8 mouse cellular contexts compared by ENCODE assay signal in the genomic region with DNA sequence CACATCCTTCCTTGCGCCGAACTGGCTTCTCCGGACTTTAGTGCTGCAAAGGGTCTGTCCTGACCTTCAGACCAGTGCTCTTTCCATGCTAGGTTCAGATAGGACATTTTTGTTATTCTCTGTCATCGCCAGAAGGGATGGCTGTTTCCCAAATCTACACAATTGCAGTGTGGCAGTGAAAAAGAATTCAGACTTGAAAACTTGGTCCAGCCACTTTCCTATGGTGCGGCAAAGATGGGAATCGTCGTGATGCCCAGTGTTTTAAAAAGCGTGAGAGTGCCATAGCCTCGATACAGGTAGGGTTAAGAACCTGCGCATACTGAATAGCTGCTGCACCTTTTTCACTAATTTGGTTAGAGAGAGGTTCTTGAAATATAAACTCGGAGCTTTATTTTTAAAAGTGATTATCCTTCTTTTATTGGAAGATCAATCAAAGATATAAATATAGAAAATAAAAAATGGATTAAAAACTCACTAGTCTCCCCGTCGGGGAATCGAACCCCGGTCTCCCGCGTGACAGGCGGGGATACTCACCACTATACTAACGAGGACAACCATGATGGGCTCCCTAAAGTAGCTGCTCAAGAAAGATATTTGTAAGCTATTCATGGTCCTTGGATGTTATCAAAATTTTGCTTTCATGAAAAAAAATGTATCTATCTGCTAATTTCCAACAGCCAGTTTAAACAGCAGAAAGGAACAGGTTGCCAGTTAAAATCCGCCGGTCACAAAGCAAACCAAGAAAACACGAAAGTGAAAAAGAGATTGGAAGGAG. TPM values are rescaled to one million over a fixed set of nuclear protein-coding genes. Genes with fewer than 3 reads are reported as not detected.
DNase-seq lines count a peak whose midpoint lies in the region; ATAC-seq lines count a peak whose summit lies in the region.

No protein-coding gene starts in this region.

- H3K4me3 ChIP-seq in brown adipose tissue, adult 24 weeks (ENCODE audit: insufficient read depth, low read depth, low read length): peak overlapping the region; percentile 59
- H3K4me3 ChIP-seq in forebrain, embryonic 10.5 days: peak overlapping the region; percentile 85
- peak overlapping the region; percentile 56 for H3K4me3 ChIP-seq in heart, embryonic 16.5 days (ENCODE audit: low read length)
- peak overlapping the region; percentile 59 for H3K4me3 ChIP-seq in liver, embryonic 13.5 days (replicated peaks)
- H3K4me3 ChIP-seq in neural tube, embryonic 11.5 days (ENCODE audit: low read depth, low read length): peak overlapping the region; percentile 28

- no peaks in the 10 kb centered on the region for H3K36me3 ChIP-seq in forebrain, embryonic 10.5 days (replicated peaks)
- H3K36me3 ChIP-seq in heart, embryonic 16.5 days (ENCODE audit: control insufficient read depth, insufficient read depth): no peaks in the 10 kb centered on the region
- H3K36me3 ChIP-seq in liver, embryonic 13.5 days: no peaks in the 10 kb centered on the region
- no peaks in the 10 kb centered on the region for H3K36me3 ChIP-seq in neural tube, embryonic 11.5 days (ENCODE audit: control insufficient read depth, insufficient read depth, low read length)

- peaks cover 7% of the 10 kb centered on the region for H3K4me1 ChIP-seq in brown adipose tissue, adult 24 weeks (ENCODE audit: control insufficient read depth, insufficient read depth, insufficient read length, low read length)
- peaks cover 34% of the 10 kb centered on the region for H3K4me1 ChIP-seq in forebrain, embryonic 10.5 days
- H3K4me1 ChIP-seq in heart, embryonic 16.5 days (ENCODE audit: control insufficient read depth, insufficient read depth, low read length): peaks cover 3% of the 10 kb centered on the region
- H3K4me1 ChIP-seq in liver, embryonic 13.5 days (replicated peaks): peaks cover 47% of the 10 kb centered on the region
- H3K4me1 ChIP-seq in neural tube, embryonic 11.5 days (ENCODE audit: control insufficient read depth, insufficient read depth, low read length): no peaks in the 10 kb centered on the region; the same call in 1 of the 2 replicates

- no peak overlapping the region for H3K9ac ChIP-seq in heart, embryonic 16.5 days (ENCODE audit: low read length)
- H3K9ac ChIP-seq in liver, embryonic 13.5 days: peak overlapping the region; percentile 52
- no peak overlapping the region for H3K9ac ChIP-seq in neural tube, embryonic 11.5 days (ENCODE audit: low read length)

- WGBS in forebrain, embryonic 10.5 days: 3% methylated on average over 22 of the region's 22 CpGs
- 4% methylated on average over 22 of the region's 22 CpGs for WGBS in heart, embryonic 16.5 days
- WGBS in liver, embryonic 13.5 days (ENCODE audit: insufficient replicate concordance): 3% methylated on average over 22 of the region's 22 CpGs
- WGBS in neural tube, embryonic 11.5 days: 4% methylated on average over 22 of the region's 22 CpGs

- H3K9me3 ChIP-seq in forebrain, embryonic 10.5 days: no peaks in the 10 kb centered on the region
- H3K9me3 ChIP-seq in heart, embryonic 16.5 days (replicated peaks; ENCODE audit: control insufficient read depth, low read length): no peaks in the 10 kb centered on the region
- H3K9me3 ChIP-seq in liver, embryonic 13.5 days (replicated peaks): no peaks in the 10 kb centered on the region
- no peaks in the 10 kb centered on the region for H3K9me3 ChIP-seq in neural tube, embryonic 11.5 days (ENCODE audit: control insufficient read depth, low read length)

- peak; percentile 80 to 83 for DNase-seq in CD8-positive naive resting alpha-beta T cell, adult 2 months (ENCODE audit: low read depth in 2 of 2, low spot score in 2 of 2)
- DNase-seq in forebrain, embryonic 10.5 days (ENCODE audit: extremely low spot score, low spot score): peak; percentile 52
- DNase-seq in kidney, postnatal 25 days: peak; percentile 57 to 81
- DNase-seq in liver, embryonic 13.5 days: peak; percentile 62
- DNase-seq in neural tube, embryonic 11.5 days (ENCODE audit: low spot score): peak; percentile 73
- DNase-seq in testis, postnatal 10 days (ENCODE audit: low spot score): peak; percentile 77

- peaks cover 51% of the 10 kb centered on the region for H3K27me3 ChIP-seq in forebrain, embryonic 10.5 days (ENCODE audit: poor library complexity, severe bottlenecking)
- H3K27me3 ChIP-seq in heart, embryonic 16.5 days (ENCODE audit: control insufficient read depth, insufficient read depth, low read length): peaks cover 14% of the 10 kb centered on the region
- peaks cover 6% of the 10 kb centered on the region; the same call in 1 of the 2 replicates for H3K27me3 ChIP-seq in liver, embryonic 13.5 days
- peaks cover 14% of the 10 kb centered on the region for H3K27me3 ChIP-seq in neural tube, embryonic 11.5 days (ENCODE audit: control insufficient read depth, insufficient read depth, low read length)

- ATAC-seq in heart, embryonic 16.5 days (replicated peaks; ENCODE audit: extremely low read depth, insufficient read depth, low FRiP score): no peak
- peak; percentile 60 for ATAC-seq in liver, embryonic 13.5 days (ENCODE audit: low read depth)
- peak; percentile 46; the same call in 1 of the 2 replicates for ATAC-seq in neural tube, embryonic 11.5 days (ENCODE audit: insufficient read depth, low FRiP score, low TSS enrichment)

- no peak overlapping the region for H3K27ac ChIP-seq in brown adipose tissue, adult 24 weeks (replicated peaks; ENCODE audit: low read depth, low read length)
- H3K27ac ChIP-seq in forebrain, embryonic 10.5 days: no peak overlapping the region
- no peak overlapping the region for H3K27ac ChIP-seq in heart, embryonic 16.5 days (ENCODE audit: low read length)
- H3K27ac ChIP-seq in liver, embryonic 13.5 days: peak overlapping the region; percentile 69; the same call in 1 of the 2 replicates
- no peak overlapping the region for H3K27ac ChIP-seq in neural tube, embryonic 11.5 days (ENCODE audit: low read depth, low read length)

- H3K4me2 ChIP-seq in heart, embryonic 16.5 days (ENCODE audit: low read depth, low read length): peak overlapping the region; percentile 85
- peak overlapping the region; percentile 93 for H3K4me2 ChIP-seq in liver, embryonic 13.5 days
- H3K4me2 ChIP-seq in neural tube, embryonic 11.5 days (ENCODE audit: low read depth): peak overlapping the region; percentile 44

RNA-seq across cellular contexts. Expression of a gene that starts 18.0 kb away (rescaled TPM):
- 2.2 and 3.9 TPM in 2 replicates for polyA plus RNA-seq in brown adipose tissue, adult 24 weeks (2012; ENCODE audit: insufficient read depth, insufficient read length, missing spikeins)
- polyA plus RNA-seq in forebrain, embryonic 10.5 days (2016; fragmentation: Nextera tagmentation; extraction: Ambion mirVana): 0.11 TPM in 1 of 2 replicates, not detected in the other
- 1.1 and 1.3 TPM in 2 replicates for polyA plus RNA-seq in heart, embryonic 16.5 days (2015; fragmentation: Nextera tagmentation; extraction: Ambion mirVana)
- 2.0 and 2.4 TPM in 2 replicates for polyA plus RNA-seq in liver, embryonic 13.5 days (2015; fragmentation: Nextera tagmentation; extraction: Ambion mirVana)
- 0.19 and 0.26 TPM in 2 replicates for polyA plus RNA-seq in neural tube, embryonic 11.5 days (2014; fragmentation: Nextera tagmentation; extraction: Ambion mirVana)

RNA-seq across cellular contexts. Expression of a gene that starts 28.0 kb away (rescaled TPM):
- polyA plus RNA-seq in brown adipose tissue, adult 24 weeks (2012; ENCODE audit: insufficient read depth, insufficient read length, missing spikeins): 15.9 and 17.1 TPM in 2 replicates
- 3.2 and 4.5 TPM in 2 replicates for polyA plus RNA-seq in forebrain, embryonic 10.5 days (2016; fragmentation: Nextera tagmentation; extraction: Ambion mirVana)
- polyA plus RNA-seq in heart, embryonic 16.5 days (2015; fragmentation: Nextera tagmentation; extraction: Ambion mirVana): 10.2 and 10.7 TPM in 2 replicates
- polyA plus RNA-seq in liver, embryonic 13.5 days (2015; fragmentation: Nextera tagmentation; extraction: Ambion mirVana): 17.9 and 23.1 TPM in 2 replicates
- polyA plus RNA-seq in neural tube, embryonic 11.5 days (2014; fragmentation: Nextera tagmentation; extraction: Ambion mirVana): 5.6 and 6.7 TPM in 2 replicates

Comparison
In these comparisons a context has a peak if more than half of its experiments do, and no peak if none do; other contexts are left out.
1. H3K4me3 ChIP-seq: peak in every context shown above with its lines; median percentile 85 in forebrain, embryonic 10.5 days; 59 in brown adipose tissue, adult 24 weeks; 59 in liver, embryonic 13.5 days; 56 in heart, embryonic 16.5 days; 28 in neural tube, embryonic 11.5 days.